8 mouse cellular contexts compared by ENCODE assay signal in the genomic region with DNA sequence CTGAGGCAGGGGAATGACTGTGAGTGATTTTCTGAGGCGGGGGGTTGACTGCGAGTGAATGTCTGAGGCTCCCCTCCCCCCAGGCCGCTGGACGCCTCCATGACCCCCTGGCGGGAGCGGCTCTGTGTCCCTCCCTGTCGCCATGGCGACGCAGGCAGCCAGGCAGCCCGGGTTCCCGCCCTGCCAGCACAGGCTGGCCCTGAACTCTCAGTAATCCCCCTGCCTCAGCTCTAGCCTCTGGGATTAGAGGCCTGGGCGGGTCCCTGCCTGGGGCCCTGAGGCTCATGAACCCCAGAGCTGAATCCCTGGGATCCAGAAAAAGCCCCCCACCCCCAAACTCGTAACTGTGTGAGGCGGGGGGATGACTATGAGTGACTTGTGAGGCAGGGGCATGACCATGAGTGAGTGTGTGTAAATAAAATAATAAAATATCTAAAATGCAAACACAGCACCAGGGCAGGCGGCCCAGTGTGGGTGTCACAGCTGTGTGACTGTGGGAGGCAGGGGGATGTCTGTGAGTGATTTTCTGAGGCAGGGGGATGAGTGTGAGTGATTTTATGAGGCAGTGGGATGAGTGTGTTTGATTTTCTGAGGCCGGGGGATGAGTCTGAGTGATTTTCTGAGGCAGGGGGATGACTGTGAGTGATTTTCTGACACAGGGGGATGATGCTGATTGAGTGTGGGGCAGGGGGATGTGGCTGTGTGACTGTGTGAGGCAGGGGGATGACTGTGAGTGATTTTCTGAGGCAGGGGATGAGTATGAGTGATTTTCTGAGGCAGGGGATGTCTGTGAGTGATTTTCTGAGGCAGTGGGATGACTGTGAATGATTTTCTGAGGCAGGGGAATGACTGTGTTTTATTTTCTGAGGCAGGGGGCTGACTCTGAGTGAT. TPM values are rescaled to one million over a fixed set of nuclear protein-coding genes. Genes with fewer than 3 reads are reported as not detected.
DNase-seq lines count a peak whose midpoint lies in the region; ATAC-seq lines count a peak whose summit lies in the region.
"Not testable (repeated sequence)": the region's sequence is repeated elsewhere in the genome, so short reads cannot be mapped to it uniquely, and the experiment has no call there.

No protein-coding gene starts in this region.

- not testable (repeated sequence) for H3K27ac ChIP-seq in hindbrain, embryonic 16.5 days (ENCODE audit: low read depth, low read length); midbrain, embryonic 11.5 days (ENCODE audit: low read depth, low read length)

- not testable (repeated sequence) for H3K27me3 ChIP-seq in hindbrain, embryonic 16.5 days (replicated peaks; ENCODE audit: control insufficient read depth, insufficient read depth, low read length); midbrain, embryonic 11.5 days (ENCODE audit: control insufficient read depth, insufficient read depth, low read length)

- ATAC-seq in hindbrain, embryonic 16.5 days: peak; percentile 92
- peak; percentile 91 for ATAC-seq in midbrain, embryonic 11.5 days (ENCODE audit: low FRiP score)

- not testable (repeated sequence) for H3K36me3 ChIP-seq in hindbrain, embryonic 16.5 days (ENCODE audit: control insufficient read depth, insufficient read depth, low read length); midbrain, embryonic 11.5 days (ENCODE audit: control insufficient read depth, insufficient read depth, low read length)

- H3K9me3 ChIP-seq in hindbrain, embryonic 16.5 days (ENCODE audit: control insufficient read depth, low read length); midbrain, embryonic 11.5 days (ENCODE audit: control insufficient read depth, low read length): not testable (repeated sequence)

- DNase-seq in WW6 (ENCODE audit: low read depth, low spot score): peak; percentile 99
- peak; percentile 90 for DNase-seq in embryo, embryonic 10.5 days (ENCODE audit: low spot score)
- peak; percentile 16 for DNase-seq in gastrocnemius, postnatal 10 days
- peak; percentile 73 for DNase-seq in liver
- peak; percentile 98 for DNase-seq in midbrain, embryonic 11.5 days (ENCODE audit: low spot score, missing footprints)
- peak; percentile 43 to 52 for DNase-seq in right cerebral cortex, postnatal 10 days (ENCODE audit: low spot score in 2 of 2)
- peak; percentile 33 to 83 for DNase-seq in urinary bladder, postnatal 4 days (ENCODE audit: low spot score in 2 of 2)

- not testable (repeated sequence) for H3K4me1 ChIP-seq in hindbrain, embryonic 16.5 days (ENCODE audit: control insufficient read depth, insufficient read depth, low read depth, low read length); midbrain, embryonic 11.5 days (ENCODE audit: control insufficient read depth, insufficient read depth, low read length)

- WGBS in hindbrain, embryonic 16.5 days: 73% methylated on average over 14 of the region's 16 CpGs
- WGBS in midbrain, embryonic 11.5 days: 71% methylated on average over 14 of the region's 16 CpGs

- H3K9ac ChIP-seq in hindbrain, embryonic 16.5 days (ENCODE audit: low read depth, low read length); midbrain, embryonic 11.5 days (ENCODE audit: low read length): not testable (repeated sequence)

- H3K4me2 ChIP-seq in hindbrain, embryonic 16.5 days (ENCODE audit: low read length); midbrain, embryonic 11.5 days: not testable (repeated sequence)

- not testable (repeated sequence) for H3K4me3 ChIP-seq in hindbrain, embryonic 16.5 days (ENCODE audit: low read length); midbrain, embryonic 11.5 days (ENCODE audit: low read depth, low read length)

RNA-seq across cellular contexts. Expression of a gene that starts 27.1 kb away (rescaled TPM):
- under 1 TPM; 0.19 to 0.23 TPM for total RNA-seq in gastrocnemius, postnatal 10 days (2021)
- 0.26 and 0.46 TPM in 2 replicates for polyA plus RNA-seq in hindbrain, embryonic 16.5 days (2015; fragmentation: Nextera tagmentation; extraction: Ambion mirVana)
- polyA plus RNA-seq in midbrain, embryonic 11.5 days (2014; fragmentation: Nextera tagmentation; extraction: Ambion mirVana): 0.10 and 0.17 TPM in 2 replicates

Comparison
In these comparisons a context has a peak if more than half of its experiments do, and no peak if none do; other contexts are left out.
1. DNase-seq: peak in every context shown above with its lines; median percentile 99 in WW6; 98 in midbrain, embryonic 11.5 days; 90 in embryo, embryonic 10.5 days; 73 in liver; 58 in urinary bladder, postnatal 4 days; 48 in right cerebral cortex, postnatal 10 days; 16 in gastrocnemius, postnatal 10 days.